ENCODE assay signal across 8 mouse cellular contexts in the genomic region with DNA sequence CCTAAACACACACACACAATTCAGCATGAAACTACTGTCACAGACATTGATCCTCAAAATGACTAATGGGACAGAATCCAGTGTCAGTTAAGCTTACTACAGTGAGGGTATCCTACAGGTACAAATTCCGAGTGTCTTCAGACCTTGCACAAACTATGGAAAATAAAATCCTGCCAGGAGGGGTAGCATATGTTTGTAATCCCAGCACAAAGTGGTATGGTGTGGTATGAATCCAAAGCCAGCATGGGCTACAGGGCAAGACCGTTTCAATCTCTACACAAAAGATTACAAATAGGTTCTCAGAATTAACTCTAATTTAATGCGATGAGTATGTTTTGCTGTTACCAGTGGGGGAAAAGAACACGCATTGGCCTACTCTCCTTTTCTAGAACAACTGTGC. TPM values are rescaled to one million over a fixed set of nuclear protein-coding genes. Genes with fewer than 3 reads are reported as not detected.
DNase-seq lines count a peak whose midpoint lies in the region; ATAC-seq and TF ChIP-seq lines count a peak whose summit lies in the region.

Gene Tesk1, plus strand, starts transcription at position 301 of the 400 bp plus-strand sequence.

- no peak for TF ChIP-seq POLR2A in bone marrow macrophage, adult 2 months (IDR thresholded peaks at IDR 0.05; ENCODE audit: borderline replicate concordance, low read depth, low read length)

- TF ChIP-seq CTCF in bone marrow macrophage, adult 2 months (IDR thresholded peaks at IDR 0.05; ENCODE audit: low read depth, low read length): no peak

- H3K4me3 ChIP-seq in bone marrow macrophage, adult 2 months (ENCODE audit: insufficient read depth, low read length): peak within 1 kb of the TSS; percentile 69
- H3K4me3 ChIP-seq in heart, embryonic 12.5 days: peak within 1 kb of the TSS; percentile 94
- peak within 1 kb of the TSS; percentile 94 for H3K4me3 ChIP-seq in neural tube, embryonic 15.5 days (replicated peaks)

- peaks cover 3% of the 10 kb centered on the region; the same call in 1 of the 2 replicates for H3K9me3 ChIP-seq in heart, embryonic 12.5 days (replicated peaks)
- no peaks in the 10 kb centered on the region for H3K9me3 ChIP-seq in neural tube, embryonic 15.5 days (replicated peaks)

- H3K27ac ChIP-seq in bone marrow macrophage, adult 2 months (ENCODE audit: insufficient read depth, low read depth, low read length): peak within 1 kb of the TSS; percentile 62
- H3K27ac ChIP-seq in heart, embryonic 12.5 days (ENCODE audit: poor library complexity, severe bottlenecking): peak within 1 kb of the TSS; percentile 91
- H3K27ac ChIP-seq in neural tube, embryonic 15.5 days (replicated peaks): peak within 1 kb of the TSS; percentile 96

- H3K4me2 ChIP-seq in heart, embryonic 12.5 days: peak within 1 kb of the TSS; percentile 80
- H3K4me2 ChIP-seq in neural tube, embryonic 15.5 days: peak within 1 kb of the TSS; percentile 79

- 24% methylated on average over 4 of the region's 4 CpGs for WGBS in heart, embryonic 12.5 days
- 25% methylated on average over 4 of the region's 4 CpGs for WGBS in neural tube, embryonic 15.5 days

- no peak for ATAC-seq in heart, embryonic 12.5 days (ENCODE audit: insufficient number of reproducible peaks, low FRiP score)
- peak; percentile 1; the same call in 1 of the 2 replicates for ATAC-seq in neural tube, embryonic 15.5 days (ENCODE audit: low FRiP score)

- peaks cover 18% of the 10 kb centered on the region for H3K36me3 ChIP-seq in heart, embryonic 12.5 days
- peaks cover 18% of the 10 kb centered on the region for H3K36me3 ChIP-seq in neural tube, embryonic 15.5 days

- H3K9ac ChIP-seq in heart, embryonic 12.5 days: peak within 1 kb of the TSS; percentile 99
- peak within 1 kb of the TSS; percentile 98 for H3K9ac ChIP-seq in neural tube, embryonic 15.5 days (replicated peaks)

- 0 out of 2 replicates have a peak, but pooled peaks cover 2% of the 10 kb centered on the region for H3K4me1 ChIP-seq in bone marrow macrophage, adult 2 months (ENCODE audit: control insufficient read depth, insufficient read depth, low read length)
- peaks cover 12% of the 10 kb centered on the region for H3K4me1 ChIP-seq in heart, embryonic 12.5 days (replicated peaks)
- H3K4me1 ChIP-seq in neural tube, embryonic 15.5 days: peaks cover 15% of the 10 kb centered on the region

- DNase-seq in layer of hippocampus, adult 8-10 months (ENCODE audit: low spot score in 2 of 2): no peak
- no peak for DNase-seq in layer of hippocampus, adult 9-11 months
- no peak for DNase-seq in left cerebral cortex, postnatal 14 days (ENCODE audit: low spot score in 2 of 2)
- DNase-seq in embryo, embryonic 9.5 days (ENCODE audit: extremely low spot score): no peak
- no peak for DNase-seq in B cell, adult 2 months

- H3K27me3 ChIP-seq in heart, embryonic 12.5 days (replicated peaks): no peaks in the 10 kb centered on the region
- no peaks in the 10 kb centered on the region for H3K27me3 ChIP-seq in neural tube, embryonic 15.5 days (replicated peaks)

- intact Hi-C loops in left cerebral cortex, postnatal 14 days (cut with DNase I): loop anchor here (2.0 to 5.0 kb wide), 2 partner anchors 37 to 121 kb away; partner anchors contain the start of genes Creb3 and Tln1

RNA-seq across cellular contexts. Expression of gene Tesk1, which starts in this region (rescaled TPM):
- total RNA-seq in layer of hippocampus, adult 8-10 months (2022): 10 to 100 TPM; 76.6 to 82.7 (median 81.8) TPM
- polyA plus RNA-seq in bone marrow macrophage, adult 2 months (2012; ENCODE audit: insufficient read depth, insufficient read length, missing spikeins): 47.2 and 51.5 TPM in 2 replicates
- 10.3 and 11.6 TPM in 2 replicates for polyA plus RNA-seq in heart, embryonic 12.5 days (2016; fragmentation: Nextera tagmentation; extraction: Ambion mirVana)
- total RNA-seq in left cerebral cortex, postnatal 14 days (2021): 10 to 100 TPM; 63.7 to 69.4 TPM
- polyA plus RNA-seq in neural tube, embryonic 15.5 days (2015; fragmentation: Nextera tagmentation; extraction: Ambion mirVana): 9.7 and 14.1 TPM in 2 replicates
